Mouse (Mus musculus) inflammation-experienced regulatory T-cells (primary cell): Measurements from ENCODE around the gene Zfp600. TPM values are rescaled to one million over a fixed set of nuclear protein-coding genes. Genes with fewer than 3 reads are reported as not detected.

Experiments
- polyA plus RNA-seq, 2 experiments: library from polyadenylated mRNA; unstranded; fragments of 100-300 nt; shearing (Covaris generic); gene quantifications; one replicate each; pipeline ENCODE4 v1.2.1; 2017

Zfp600 gene
- 1 to 10 TPM in 1 of 2 experiments, not detected in 1; 3.9 TPM for polyA plus RNA-seq

DNA sequence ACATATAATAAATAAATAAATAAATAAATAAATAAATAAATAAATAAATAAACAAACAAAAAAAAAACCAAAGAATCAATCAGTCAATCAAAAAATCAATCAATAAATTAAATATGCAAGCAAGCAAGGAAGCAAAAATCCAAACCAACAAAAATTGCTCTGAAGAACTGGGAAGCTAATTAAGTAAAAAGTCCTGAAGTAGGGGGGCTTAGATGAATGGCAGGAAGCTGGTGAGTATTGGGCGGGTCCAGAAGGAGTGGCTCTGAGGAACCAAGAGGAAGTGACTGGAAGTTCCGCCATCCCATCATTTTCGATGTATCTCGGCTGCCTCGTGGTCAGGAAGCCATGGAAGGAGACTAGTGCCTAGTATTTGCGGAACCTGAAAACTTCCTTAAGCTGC lies at the start of gene Zfp600:
TSS of gene Zfp600 (plus strand) at position 301 of the 400 bp plus-strand sequence.

Other genes with a start within 250 kb of the Zfp600 start
- gene Zfp987, start 59.5 kb upstream of the Zfp600 start, polyA plus RNA-seq = 1 to 10 TPM; 3.4 to 4.7 TPM